Mouse (Mus musculus) C2C12 (cell line): Measurements from ENCODE around the gene Rars2. TPM values are rescaled to one million over a fixed set of nuclear protein-coding genes. Genes with fewer than 3 reads are reported as not detected.

Source experiments
- H3K27me3 ChIP-seq: one replicate; pipeline ENCODE4 v1.6.1; 2011; ENCODE audit not compliant: control insufficient read depth, insufficient read depth, insufficient read length
- H3K36me3 ChIP-seq: one replicate; pipeline ENCODE4 v1.6.1; 2011; ENCODE audit not compliant: control insufficient read depth, insufficient read depth
- H3K4me3 ChIP-seq: one replicate; pipeline ENCODE4 v1.5.1; 2011; ENCODE audit warnings: mild to moderate bottlenecking, control low read depth; ENCODE audit not compliant: poor library complexity, insufficient read depth, severe bottlenecking
- H3K79me2 ChIP-seq: one replicate; pipeline ENCODE4 v1.6.1; 2011; ENCODE audit not compliant: control insufficient read depth, insufficient read depth
- H3K79me3 ChIP-seq: one replicate; pipeline ENCODE4 v1.6.1; 2011; ENCODE audit warnings: low read depth, control low read depth
- H3ac ChIP-seq: one replicate; pipeline ENCODE3; 2011; ENCODE audit warnings: low read depth; ENCODE audit not compliant: control insufficient read depth, insufficient read length
- CEBPB ChIP-seq: IDR thresholded peaks from one replicate; pipeline ENCODE4 v1.6.1; 2011; ENCODE audit warnings: low read depth, mild to moderate bottlenecking, control low read depth, moderate library complexity
- CTCF ChIP-seq: IDR thresholded peaks from one replicate; pipeline ENCODE4 v1.5.1; 2011; ENCODE audit not compliant: control insufficient read depth, insufficient read depth, insufficient read length
- FOSL1 ChIP-seq: IDR thresholded peaks from one replicate; pipeline ENCODE4 v1.8.0; 2011; ENCODE audit warnings: mild to moderate bottlenecking, low read length; ENCODE audit not compliant: poor library complexity, insufficient read depth, severe bottlenecking
- MAX ChIP-seq: IDR thresholded peaks from one replicate; pipeline ENCODE4 v1.6.1; 2011; ENCODE audit warnings: mild to moderate bottlenecking, control low read depth
- MYOD1 ChIP-seq: IDR thresholded peaks from one replicate; pipeline ENCODE4 v1.6.1; 2011; ENCODE audit warnings: low read depth; ENCODE audit not compliant: control insufficient read depth, insufficient read length
- MYOG ChIP-seq: IDR thresholded peaks from one replicate; pipeline ENCODE4 v1.6.1; 2011; ENCODE audit not compliant: control insufficient read depth, insufficient read length; ENCODE audit errors: extremely low read depth
- USF1 ChIP-seq: IDR thresholded peaks from one replicate; pipeline ENCODE4 v1.6.1; 2011; ENCODE audit warnings: low read depth, mild to moderate bottlenecking, control low read depth, moderate library complexity
- polyA plus RNA-seq: library from polyadenylated mRNA; unstranded; fragments of >200 nt; fragmentation: generic; extraction: Trizol; gene quantifications from one replicate; pipeline ENCODE4 v1.2.1, GENCODE M21; 2012; ENCODE audit warnings: missing spikeins

The Rars2 gene
- polyA plus RNA-seq, 1 experiment, result 9.7 TPM

DNA sequence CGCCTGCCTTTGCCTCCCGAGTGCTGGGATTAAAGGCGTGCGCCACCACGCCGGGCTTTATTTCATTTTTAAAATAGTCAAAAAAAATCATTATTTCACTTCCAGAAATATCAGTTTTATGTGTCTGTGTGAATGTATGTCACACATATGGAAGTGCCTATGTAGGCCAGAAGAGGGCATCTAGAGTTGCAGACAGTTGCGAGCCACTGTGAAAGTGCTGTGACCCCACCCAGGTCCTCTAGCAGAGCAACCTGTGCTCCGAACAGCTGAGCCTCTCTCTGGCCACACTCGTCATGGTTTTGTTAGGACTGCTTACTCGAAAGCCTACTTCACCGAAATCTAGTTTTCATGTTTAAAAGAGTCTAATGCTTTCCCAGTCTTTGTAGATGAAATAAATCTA, 87.5 kb downstream of the Rars2 start:
- TF ChIP-seq MYOG, result no peak
- H3K27me3 ChIP-seq, result no peaks in the 10 kb centered on the region
- H3K79me2 ChIP-seq, result no peaks in the 10 kb centered on the region
- no peaks in the 10 kb centered on the region for H3K79me3 ChIP-seq
- no peaks in the 10 kb centered on the region for H3K36me3 ChIP-seq
- H3ac ChIP-seq, result no peak overlapping the region
- no peak overlapping the region for H3K4me3 ChIP-seq

DNA sequence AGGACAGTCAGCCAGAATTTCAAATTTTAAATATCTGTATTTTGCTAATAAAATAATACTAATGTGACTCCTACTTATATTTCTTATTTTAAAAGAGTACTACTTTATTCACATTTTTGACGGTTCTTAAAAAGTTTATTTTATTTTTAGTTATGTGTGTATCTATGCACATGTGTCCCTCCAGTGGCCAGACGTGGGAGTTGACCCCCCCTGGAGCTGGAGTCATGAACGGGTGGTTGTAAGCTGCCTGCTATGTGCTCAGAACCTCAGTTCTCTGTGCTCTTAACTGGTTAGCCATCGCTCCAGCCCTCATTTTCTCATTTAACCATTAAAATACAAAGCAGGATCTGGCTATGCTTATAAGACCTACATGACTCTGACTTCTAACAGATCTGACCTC, 88.3 kb downstream of the Rars2 start:
- H3K79me2 ChIP-seq, result no peaks in the 10 kb centered on the region
- H3K27me3 ChIP-seq, result no peaks in the 10 kb centered on the region
- no peak overlapping the region for H3K4me3 ChIP-seq
- TF ChIP-seq CTCF (no peak), USF1 (no peak), CEBPB (no peak), MAX (no peak), MYOD1 (no peak), MYOG (no peak)
- no peaks in the 10 kb centered on the region for H3K79me3 ChIP-seq
- no peak overlapping the region for H3ac ChIP-seq
- no peaks in the 10 kb centered on the region for H3K36me3 ChIP-seq

DNA sequence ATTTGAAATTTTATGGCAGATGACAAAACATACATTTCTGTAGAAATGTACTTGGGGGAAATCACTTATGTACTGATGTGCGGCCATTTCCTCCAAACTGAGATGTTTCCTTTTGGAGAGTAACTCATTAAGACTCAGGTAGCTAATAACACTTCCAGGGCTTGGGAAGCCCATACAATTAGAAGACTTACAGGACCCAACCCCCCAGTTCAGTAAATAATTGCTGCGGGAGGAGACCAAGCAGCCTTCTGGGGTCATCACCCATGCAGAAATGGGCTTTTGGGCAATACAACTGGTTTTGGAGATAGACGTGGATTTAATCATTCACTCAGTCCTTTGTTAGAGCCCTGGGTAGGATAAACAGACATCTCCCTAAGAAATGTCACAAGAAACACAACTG, 92.5 kb downstream of the Rars2 start:
- no peaks in the 10 kb centered on the region for H3K79me3 ChIP-seq
- H3K36me3 ChIP-seq, result no peaks in the 10 kb centered on the region
- H3K27me3 ChIP-seq, result no peaks in the 10 kb centered on the region
- no peak overlapping the region for H3K4me3 ChIP-seq
- no peak for TF ChIP-seq MYOG
- TF ChIP-seq CTCF, result no peak
- TF ChIP-seq USF1, result no peak
- TF ChIP-seq CEBPB, result no peak
- no peak for TF ChIP-seq MAX
- TF ChIP-seq FOSL1, result no peak
- TF ChIP-seq MYOD1, result no peak
- H3ac ChIP-seq, result no peak overlapping the region
- H3K79me2 ChIP-seq, result no peaks in the 10 kb centered on the region

DNA sequence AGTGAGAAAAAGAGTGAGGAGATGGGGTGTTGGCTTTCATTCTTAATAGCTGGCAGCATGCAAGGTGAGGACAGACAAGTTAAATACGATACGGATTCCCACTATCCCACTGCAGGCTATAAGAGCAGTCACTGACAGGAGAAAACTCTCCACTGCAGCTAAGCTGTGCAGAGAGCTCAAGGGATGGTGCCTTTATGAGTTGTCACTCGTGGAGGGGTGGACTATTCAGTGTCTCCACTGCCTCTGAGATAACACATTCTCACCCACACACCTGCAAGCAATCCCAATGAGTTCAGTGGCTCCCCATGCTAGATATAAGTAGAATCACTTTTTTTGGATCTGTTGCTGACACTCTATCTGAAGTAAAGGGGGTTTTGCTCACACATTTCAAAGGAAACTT, 93.4 kb downstream of the Rars2 start:
- no peaks in the 10 kb centered on the region for H3K79me3 ChIP-seq
- no peaks in the 10 kb centered on the region for H3K27me3 ChIP-seq
- H3K4me3 ChIP-seq, result no peak overlapping the region
- H3K36me3 ChIP-seq, result no peaks in the 10 kb centered on the region
- no peaks in the 10 kb centered on the region for H3K79me2 ChIP-seq
- no peak overlapping the region for H3ac ChIP-seq
- TF ChIP-seq CEBPB (no peak), FOSL1 (no peak), CTCF (no peak), USF1 (no peak), MYOD1 (no peak), MYOG (no peak), MAX (no peak)

Other genes starting within 250 kb of the Rars2 start
- gene Akirin2, start 64.0 kb upstream of the Rars2 start, polyA plus RNA-seq, result 59.6 TPM
- gene Orc3, start within 50 bp of the Rars2 start, polyA plus RNA-seq, result 14.2 TPM
- 18.4 TPM for gene Slc35a1, start 72.5 kb downstream of the Rars2 start, polyA plus RNA-seq
- gene Cfap206, start 115.2 kb downstream of the Rars2 start, polyA plus RNA-seq, result 0.04 TPM
- not detected for gene Gm136, start 141.3 kb downstream of the Rars2 start, polyA plus RNA-seq
- 11.1 TPM for gene Smim8, start 163.5 kb downstream of the Rars2 start, polyA plus RNA-seq